Mouse (Mus musculus) mouse trophoblast stem cell (cell line): ENCODE measurements at regions not wholly inside any gene's neighbourhood (a gene's known extent, or its start where the extent isn't known, plus 50 kb on each side); places are given as distances from the start of the nearest gene placed in this dataset.

Experiments
- in situ Hi-C, 2 experiments: fragments of 300-500 bp; cut with MseI, MboI; formaldehyde crosslinking; loops; 2 replicates in 1 of 2; 3 replicates in 1 of 2; pipeline ENCODE4 v1.15.1; 2025

GRCm38 (mm10) chr6:84436716-84437115 is 157.0 kb downstream of the Cyp26b1 start:
- in situ Hi-C loops = no loop called here

- in situ Hi-C loops = no loop called here
These were observed 159.2 kb downstream of the Cyp26b1 start for GRCm38 (mm10) chr6:84434532-84434931.

- in situ Hi-C loops = no loop called here
These were observed 162.1 kb downstream of the Cyp26b1 start for GRCm38 (mm10) chr6:84431622-84431955.

- in situ Hi-C loops = no loop called here
These were observed 162.6 kb downstream of the Cyp26b1 start for GRCm38 (mm10) chr6:84430925-84431621.

GRCm38 (mm10) chr6:84430146-84430545 is 163.6 kb downstream of the Cyp26b1 start:
- in situ Hi-C loops = no loop called here

GRCm38 (mm10) chr6:84429247-84429646 is 164.5 kb downstream of the Cyp26b1 start:
- in situ Hi-C loops = no loop called here

- in situ Hi-C loops = no loop called here
These were observed 167.0 kb downstream of the Cyp26b1 start for GRCm38 (mm10) chr6:84426691-84427090.

- in situ Hi-C loops = no loop called here
These were observed 167.9 kb downstream of the Cyp26b1 start for GRCm38 (mm10) chr6:84425823-84426222.

- in situ Hi-C loops = loop anchor here (25.0 kb wide), 1 partner anchor 164 kb away; the partner anchor contains the start of gene Cyp26b1 (in 2 of the 2)
These were observed 170.8 kb downstream of the Cyp26b1 start for GRCm38 (mm10) chr6:84422946-84423345.

- in situ Hi-C loops = loop anchor here (25.0 kb wide), 1 partner anchor 168 kb away; the partner anchor contains the start of gene Cyp26b1 (in 2 of the 2)
These were observed 174.0 kb downstream of the Cyp26b1 start for GRCm38 (mm10) chr6:84419691-84420090.

- in situ Hi-C loops = loop anchor here (25.0 kb wide), 1 partner anchor 168 kb away; the partner anchor contains the start of gene Cyp26b1 (in 2 of the 2)
These were observed 174.4 kb downstream of the Cyp26b1 start for GRCm38 (mm10) chr6:84419281-84419680.

- in situ Hi-C loops = loop anchor here (25.0 kb wide), 1 partner anchor 170 kb away; the partner anchor contains the start of gene Cyp26b1 (in 2 of the 2)
These were observed 176.6 kb downstream of the Cyp26b1 start for GRCm38 (mm10) chr6:84416992-84417636.

GRCm38 (mm10) chr6:84414400-84414799 is 179.3 kb downstream of the Cyp26b1 start:
- in situ Hi-C loops = loop anchor here (25.0 kb wide), 1 partner anchor 173 kb away; the partner anchor contains the start of gene Cyp26b1 (in 2 of the 2)

GRCm38 (mm10) chr6:84409863-84410513 is 183.7 kb downstream of the Cyp26b1 start:
- in situ Hi-C loops = loop anchor here (25.0 kb wide), 1 partner anchor 177 kb away; the partner anchor contains the start of gene Cyp26b1 (in 2 of the 2)

- in situ Hi-C loops = loop anchor here (25.0 kb wide), 1 partner anchor 179 kb away; the partner anchor contains the start of gene Cyp26b1 (in 2 of the 2)
These were observed 185.2 kb downstream of the Cyp26b1 start for GRCm38 (mm10) chr6:84408513-84408912.

- in situ Hi-C loops = loop anchor here (25.0 kb wide), 1 partner anchor 180 kb away; the partner anchor contains the start of gene Cyp26b1 (in 2 of the 2)
These were observed 185.9 kb downstream of the Cyp26b1 start for GRCm38 (mm10) chr6:84407773-84408172.

GRCm38 (mm10) chr6:84404695-84405094 is 189.0 kb downstream of the Cyp26b1 start:
- in situ Hi-C loops = loop anchor here (25.0 kb wide), 1 partner anchor 183 kb away; the partner anchor contains the start of gene Cyp26b1 (in 2 of the 2)

GRCm38 (mm10) chr6:84402431-84402830 is 191.3 kb downstream of the Cyp26b1 start:
- in situ Hi-C loops = loop anchor here (25.0 kb wide), 1 partner anchor 185 kb away; the partner anchor contains the start of gene Cyp26b1 (in 2 of the 2)

GRCm38 (mm10) chr6:84394496-84395090 is 199.1 kb downstream of the Cyp26b1 start:
- in situ Hi-C loops = no loop called here

- in situ Hi-C loops = no loop called here
These were observed 200.0 kb downstream of the Cyp26b1 start for GRCm38 (mm10) chr6:84393519-84394231.
